Mouse (Mus musculus) CH12.LX (cell line): ENCODE data around the gene Elp4. TPM values are rescaled to one million over a fixed set of nuclear protein-coding genes. Genes with fewer than 3 reads are reported as not detected.

Experiments used
- DNase-seq: peaks from one replicate; pipeline ENCODE4 v3.0.0-alpha.2; 2013; ENCODE audit errors: extremely low read depth
- H3K27ac ChIP-seq: 2 replicates; pipeline ENCODE4 v1.5.1; 2012; ENCODE audit warnings: low read depth, mild to moderate bottlenecking, control low read depth, moderate library complexity; ENCODE audit not compliant: insufficient read depth
- H3K27me3 ChIP-seq: replicated peaks from 2 replicates; pipeline ENCODE3; 2012; ENCODE audit warnings: inconsistent platforms
- H3K36me3 ChIP-seq, 2 experiments: replicated peaks in 1 of 2; 2 replicates each; pipeline versions ENCODE3 to v1.6.1; 2012; ENCODE audit warnings: inconsistent platforms in 1 of 2, low read length in 1 of 2, mild to moderate bottlenecking in 1 of 2, mixed read lengths in 1 of 2, moderate library complexity in 1 of 2; ENCODE audit not compliant: control insufficient read depth in 1 of 2, insufficient read depth in 1 of 2
- H3K4me1 ChIP-seq, 2 experiments: 2 replicates each; pipeline ENCODE4 v1.6.1; 2012; ENCODE audit warnings: inconsistent platforms in 1 of 2, moderate library complexity in 1 of 2; ENCODE audit not compliant: insufficient read depth in 2 of 2, control insufficient read depth in 1 of 2
- H3K4me2 ChIP-seq: 2 replicates; pipeline ENCODE4 v1.6.1; 2012; ENCODE audit warnings: low read depth, mild to moderate bottlenecking, control low read depth; ENCODE audit not compliant: poor library complexity, insufficient read depth, severe bottlenecking
- H3K4me3 ChIP-seq, 3 experiments: fragments of 150-350 bp in 1 of 3; sonication (generic) in 1 of 3; replicated peaks in 1 of 3; 2 replicates each; pipeline versions ENCODE3 to v1.5.1; 2011 to 2012; ENCODE audit warnings: low read depth in 2 of 3, low read length in 2 of 3, mild to moderate bottlenecking in 2 of 3, moderate library complexity in 2 of 3, control low read depth in 1 of 3, improper control_type of control experiment in 1 of 3, inconsistent platforms in 1 of 3, mixed read lengths in 1 of 3; ENCODE audit not compliant: poor library complexity in 1 of 3
- H3K79me2 ChIP-seq: replicated peaks from 2 replicates; pipeline ENCODE4 v1.6.1; 2012; ENCODE audit warnings: mild to moderate bottlenecking, moderate library complexity; ENCODE audit not compliant: control insufficient read depth, poor library complexity, insufficient read depth, severe bottlenecking; ENCODE audit errors: extremely low read depth
- H3K9ac ChIP-seq: 2 replicates; pipeline ENCODE4 v1.6.1; 2012; ENCODE audit warnings: low read depth, mild to moderate bottlenecking, control low read depth, moderate library complexity; ENCODE audit not compliant: insufficient read depth
- H3K9me3 ChIP-seq: replicated peaks from 2 replicates; pipeline ENCODE3; 2012; ENCODE audit warnings: low read length, inconsistent platforms, mixed read lengths
- CHD1 ChIP-seq: IDR thresholded peaks from 2 replicates; pipeline ENCODE4 v1.6.1; 2012; ENCODE audit warnings: low read depth, low read length, improper control_type of control experiment, inconsistent platforms
- CHD2 ChIP-seq: IDR thresholded peaks from 2 replicates; pipeline ENCODE4 v1.6.1; 2011; ENCODE audit warnings: low read length, improper control_type of control experiment
- EP300 ChIP-seq: IDR thresholded peaks from 2 replicates; pipeline ENCODE4 v1.6.1; 2011; ENCODE audit warnings: low read length, improper control_type of control experiment
- ETS1 ChIP-seq: conservative IDR thresholded peaks from 2 replicates; pipeline ENCODE4 v1.6.1; 2012; ENCODE audit warnings: low read depth, mild to moderate bottlenecking, inconsistent platforms, low read length, improper control_type of control experiment, moderate library complexity
- HCFC1 ChIP-seq: IDR thresholded peaks from 2 replicates; pipeline ENCODE4 v1.6.1; 2012; ENCODE audit warnings: low read depth, mild to moderate bottlenecking, inconsistent platforms, low read length, improper control_type of control experiment
- IRF4 ChIP-seq: IDR thresholded peaks from 2 replicates; pipeline ENCODE4 v1.6.1; 2014; ENCODE audit warnings: low read depth, mild to moderate bottlenecking, inconsistent platforms, low read length, improper control_type of control experiment
- JUND ChIP-seq: conservative IDR thresholded peaks from 2 replicates; pipeline ENCODE4 v1.6.1; 2011; ENCODE audit warnings: low read depth, low read length, improper control_type of control experiment
- MAFK ChIP-seq: IDR thresholded peaks from 2 replicates; pipeline ENCODE4 v1.6.1; 2011; ENCODE audit warnings: low read length, improper control_type of control experiment; ENCODE audit not compliant: insufficient replicate concordance
- MAX ChIP-seq: IDR thresholded peaks from 2 replicates; pipeline ENCODE4 v1.6.1; 2011; ENCODE audit warnings: low read length, improper control_type of control experiment
- MYC ChIP-seq: IDR thresholded peaks from 2 replicates; pipeline ENCODE4 v1.6.1; 2011; ENCODE audit warnings: low read depth, mild to moderate bottlenecking, improper control_type of control experiment, low read length
- NELFE ChIP-seq: IDR thresholded peaks from 2 replicates; pipeline ENCODE4 v1.6.1; 2011; ENCODE audit warnings: low read depth, low read length, improper control_type of control experiment
- RCOR1 ChIP-seq: conservative IDR thresholded peaks from 2 replicates; pipeline ENCODE4 v1.6.1; 2012; ENCODE audit warnings: low read depth, mild to moderate bottlenecking, inconsistent platforms, low read length, improper control_type of control experiment
- SIN3A ChIP-seq: IDR thresholded peaks from 2 replicates; pipeline ENCODE4 v1.6.1; 2012; ENCODE audit warnings: low read length, improper control_type of control experiment, inconsistent platforms
- SMC3 ChIP-seq: IDR thresholded peaks from 2 replicates; pipeline ENCODE4 v1.6.1; 2011; ENCODE audit warnings: low read depth, low read length, improper control_type of control experiment
- UBTF ChIP-seq: IDR thresholded peaks from 2 replicates; pipeline ENCODE4 v1.6.1; 2012; ENCODE audit warnings: low read depth, mild to moderate bottlenecking, inconsistent platforms, low read length, improper control_type of control experiment, moderate library complexity
- ZC3H11A ChIP-seq: IDR thresholded peaks from 2 replicates; pipeline ENCODE4 v1.6.1; 2012; ENCODE audit warnings: low read depth, mild to moderate bottlenecking, inconsistent platforms, low read length, improper control_type of control experiment
- ZMIZ1 ChIP-seq: IDR thresholded peaks from 2 replicates; pipeline ENCODE4 v1.6.1; 2012; ENCODE audit warnings: low read depth, mild to moderate bottlenecking, inconsistent platforms, low read length, improper control_type of control experiment
- dilution Hi-C: fragments of 300-500 bp; cut with MboI; formaldehyde crosslinking; loops from 2 replicates; pipeline ENCODE4 v1.14.3; 2020; ENCODE audit warnings: low sequenced_read_pairs; ENCODE audit not compliant: extremely low pct_unique_long_range_greater_than_20kb, extremely low pct_ligation_motif_present
- in situ Hi-C: fragments of 300-500 bp; cut with MboI; formaldehyde crosslinking; loops from 3 replicates; pipeline ENCODE4 v1.14.3; 2019; ENCODE audit warnings: low sequenced_read_pairs, low pct_ligation_motif_present, low pct_unique_long_range_greater_than_20kb, mixed read lengths
- polyA plus RNA-seq: library from polyadenylated mRNA; unstranded; fragments of >175 nt; gene quantifications from 2 replicates; pipeline ENCODE4 v1.2.1, GENCODE M21; 2012; ENCODE audit warnings: low read depth; ENCODE audit not compliant: insufficient read length
- total RNA-seq, 2 experiments: library from RNA; depleted of rRNA; stranded (reverse); fragments of 300-350 nt in 1 of 2; fragments of >200 nt in 1 of 2; gene quantifications; 2 replicates each; pipeline ENCODE4 v1.2.3; 2012 to 2014

Elp4 gene
- total and polyA plus RNA-seq, 3 experiments = 11.6 to 31.2 (median 21.3) TPM

- Histone ChIP-seq H3K9me3 (no peaks in the 10 kb centered on the region), H3K27ac (no peak overlapping the region), H3K27me3 (no peaks in the 10 kb centered on the region), H3K36me3 (no peaks in the 10 kb centered on the region), H3K9ac (no peak overlapping the region), H3K4me3 (no peak overlapping the region), H3K4me2 (no peak overlapping the region), H3K4me1 (peaks cover 0 to 3% of the 10 kb centered on the region in 2 experiments; a peak in 1 of 4 replicates), H3K79me2 (no peaks in the 10 kb centered on the region)
- dilution Hi-C loops (no loop called here), in situ Hi-C loops (no loop called here)
- TF ChIP-seq SIN3A (no peak), EP300 (no peak), CHD1 (no peak)
- no peak for DNase-seq
These were observed 214.4 kb downstream of the Elp4 start for GRCm38 (mm10) chr2:105689771-105690639.

GRCm38 (mm10) chr2:105689304-105689770 is 215.0 kb downstream of the Elp4 start:
- Histone ChIP-seq H3K27me3 (no peaks in the 10 kb centered on the region), H3K4me2 (no peak overlapping the region), H3K27ac (no peak overlapping the region), H3K4me1 (peaks cover 0 to 3% of the 10 kb centered on the region in 2 experiments; a peak in 1 of 4 replicates), H3K4me3 (no peak overlapping the region), H3K79me2 (no peaks in the 10 kb centered on the region), H3K9me3 (no peaks in the 10 kb centered on the region), H3K9ac (no peak overlapping the region), H3K36me3 (no peaks in the 10 kb centered on the region)
- no peak for DNase-seq
- dilution Hi-C loops = no loop called here
- TF ChIP-seq SMC3 = no peak
- TF ChIP-seq CHD2 = no peak
- no peak for TF ChIP-seq SIN3A
- TF ChIP-seq ZMIZ1 = no peak
- TF ChIP-seq NELFE = no peak
- no peak for TF ChIP-seq ETS1
- no peak for TF ChIP-seq RCOR1
- TF ChIP-seq ZC3H11A = no peak
- TF ChIP-seq HCFC1 = no peak
- no peak for TF ChIP-seq MAX
- TF ChIP-seq JUND = no peak
- TF ChIP-seq MYC = no peak
- no peak for TF ChIP-seq MAFK
- no peak for TF ChIP-seq IRF4
- no peak for TF ChIP-seq UBTF
- in situ Hi-C loops = no loop called here
